Mouse (Mus musculus) lung, postnatal 0 days (tissue): ENCODE results near the gene Ap5z1. TPM values are rescaled to one million over a fixed set of nuclear protein-coding genes. Genes with fewer than 3 reads are reported as not detected.

Source experiments
- ATAC-seq: fragments of 200-750 bp; cut with Nextera tagmentation; 2 replicates; pipeline ENCODE4 v1.8.0; 2017; ENCODE audit warnings: moderate library complexity
- DNase-seq: peaks from one replicate; pipeline ENCODE4 v3.0.0-alpha.2; 2016; ENCODE audit warnings: low spot score
- H3K27ac ChIP-seq: fragments of 300-500 bp; sonication (generic); 2 replicates; pipeline ENCODE4 v1.5.1; 2014; ENCODE audit warnings: antibody characterized with exemption, mild to moderate bottlenecking, low read length, mixed read lengths
- H3K27me3 ChIP-seq: fragments of 300-500 bp; sonication (generic); replicated peaks from 2 replicates; pipeline ENCODE4 v1.6.1; 2014; ENCODE audit warnings: low read length, mixed read lengths; ENCODE audit not compliant: insufficient read depth
- H3K36me3 ChIP-seq: fragments of 300-500 bp; sonication (generic); 2 replicates; pipeline ENCODE4 v1.6.1; 2014; ENCODE audit warnings: low read length, mixed read lengths; ENCODE audit not compliant: insufficient read depth
- H3K4me1 ChIP-seq: fragments of 300-500 bp; sonication (generic); 2 replicates; pipeline ENCODE4 v1.6.1; 2014; ENCODE audit warnings: antibody characterized with exemption, low read depth, low read length, mixed read lengths; ENCODE audit not compliant: insufficient read depth
- H3K4me2 ChIP-seq: fragments of 300-500 bp; sonication (generic); replicated peaks from 2 replicates; pipeline ENCODE4 v1.6.1; 2014; ENCODE audit warnings: low read depth, mild to moderate bottlenecking, low read length, moderate library complexity, mixed read lengths
- H3K4me3 ChIP-seq: fragments of 300-500 bp; sonication (generic); 2 replicates; pipeline ENCODE4 v1.5.1; 2014; ENCODE audit warnings: low read depth, low read length
- H3K9ac ChIP-seq: fragments of 300-500 bp; sonication (generic); replicated peaks from 2 replicates; pipeline ENCODE4 v1.6.1; 2014; ENCODE audit warnings: low read depth, mild to moderate bottlenecking
- H3K9me3 ChIP-seq: fragments of 300-500 bp; sonication (generic); 2 replicates; pipeline ENCODE4 v1.6.1; 2016; ENCODE audit warnings: low read length, mixed read lengths
- CTCF ChIP-seq: IDR thresholded peaks from 2 replicates; pipeline ENCODE4 v1.5.1; 2016; ENCODE audit warnings: antibody characterized with exemption, mild to moderate bottlenecking
- EP300 ChIP-seq: IDR thresholded peaks from 2 replicates; pipeline ENCODE4 v1.6.1; 2016; ENCODE audit warnings: antibody characterized with exemption, mild to moderate bottlenecking, control low read depth
- WGBS: fragments of 180-500 bp; shearing (Covaris S2); extraction: QIAGEN DNeasy Blood & Tissue Kit; methylation state at CpG from one replicate; pipeline ENCODE4 v1.1.7; 2014; 5-methylcytosine and 5-hydroxymethylcytosine counted together
- polyA plus RNA-seq: library from polyadenylated mRNA; unstranded; fragments of >200 nt; fragmentation: Nextera tagmentation; extraction: Ambion mirVana; gene quantifications from 2 replicates; pipeline ENCODE4 v1.2.1, GENCODE M21; 2015

Ap5z1 gene
- polyA plus RNA-seq, 1 experiment from 2014 or later = 6.2 TPM

GRCm38 (mm10) chr5:142426476-142426875 lies 37.3 kb upstream of the Ap5z1 start:
- 78% methylated on average over 2 of the region's 2 CpGs for WGBS
- H3K4me1 ChIP-seq = peaks cover 42% of the 10 kb centered on the region; the same call in 1 of the 2 replicates
- no peaks in the 10 kb centered on the region for H3K27me3 ChIP-seq
- no peaks in the 10 kb centered on the region for H3K36me3 ChIP-seq
- H3K4me2 ChIP-seq = no peak overlapping the region
- peak overlapping the region; percentile 92; the same call in 1 of the 2 replicates for H3K27ac ChIP-seq
- ATAC-seq (no peak), DNase-seq (no peak)
- no peak overlapping the region for H3K4me3 ChIP-seq
- no peak overlapping the region for H3K9ac ChIP-seq
- H3K9me3 ChIP-seq = no peaks in the 10 kb centered on the region
- TF ChIP-seq CTCF (no peak), EP300 (no peak)

GRCm38 (mm10) chr5:142427876-142428275 lies 35.9 kb upstream of the Ap5z1 start:
- no peak overlapping the region for H3K4me3 ChIP-seq
- H3K27ac ChIP-seq = peak overlapping the region; percentile 70

GRCm38 (mm10) chr5:142428691-142429090 lies 35.1 kb upstream of the Ap5z1 start:
- peaks cover 47% of the 10 kb centered on the region; the same call in 1 of the 2 replicates for H3K4me1 ChIP-seq
- H3K27me3 ChIP-seq = no peaks in the 10 kb centered on the region
- no peaks in the 10 kb centered on the region for H3K36me3 ChIP-seq
- ATAC-seq (peak; percentile 29), DNase-seq (peak; percentile 65)
- H3K27ac ChIP-seq = peak overlapping the region; percentile 2; the same call in 1 of the 2 replicates
- H3K9me3 ChIP-seq = no peaks in the 10 kb centered on the region
- H3K4me2 ChIP-seq = no peak overlapping the region
- no peak overlapping the region for H3K4me3 ChIP-seq
- H3K9ac ChIP-seq = no peak overlapping the region
- 57% methylated on average over 6 of the region's 6 CpGs for whole genome bisulfite sequencing
- TF ChIP-seq CTCF = no peak
- TF ChIP-seq EP300 = peak; percentile 67

More at GRCm38 (mm10) chr5:142427876-142428275, 35.9 kb upstream of the Ap5z1 start:
- Histone ChIP-seq H3K36me3 (no peaks in the 10 kb centered on the region), H3K4me2 (no peak overlapping the region), H3K9ac (no peak overlapping the region), H3K9me3 (no peaks in the 10 kb centered on the region), H3K27me3 (no peaks in the 10 kb centered on the region), H3K4me1 (peaks cover 48% of the 10 kb centered on the region; the same call in 1 of the 2 replicates)
- ATAC-seq = no peak
- TF ChIP-seq CTCF = no peak
- no peak for TF ChIP-seq EP300
- 77% methylated on average over 10 of the region's 10 CpGs for WGBS
- DNase-seq = peak; percentile 44

GRCm38 (mm10) chr5:142431029-142431428 lies 32.7 kb upstream of the Ap5z1 start:
- no peak for ATAC-seq
- 75% methylated on average over 12 of the region's 12 CpGs for WGBS
- Histone ChIP-seq H3K4me1 (peaks cover 26% of the 10 kb centered on the region; the same call in 1 of the 2 replicates), H3K9me3 (no peaks in the 10 kb centered on the region), H3K27me3 (no peaks in the 10 kb centered on the region), H3K27ac (no peak overlapping the region), H3K4me3 (no peak overlapping the region), H3K9ac (no peak overlapping the region), H3K4me2 (no peak overlapping the region), H3K36me3 (peaks cover 10% of the 10 kb centered on the region)
- DNase-seq = no peak
- no peak for TF ChIP-seq EP300
- TF ChIP-seq CTCF = no peak

GRCm38 (mm10) chr5:142431811-142432434 lies 31.8 kb upstream of the Ap5z1 start:
- ATAC-seq (peak; percentile 34), DNase-seq (no peak)
- Histone ChIP-seq H3K27me3 (no peaks in the 10 kb centered on the region), H3K9ac (no peak overlapping the region), H3K4me2 (no peak overlapping the region), H3K27ac (no peak overlapping the region), H3K4me1 (peaks cover 17% of the 10 kb centered on the region; the same call in 1 of the 2 replicates), H3K9me3 (no peaks in the 10 kb centered on the region), H3K4me3 (no peak overlapping the region), H3K36me3 (peaks cover 11% of the 10 kb centered on the region)
- TF ChIP-seq CTCF (no peak), EP300 (no peak)
- 59% methylated on average over 9 of the region's 9 CpGs for WGBS

- no peak overlapping the region for H3K4me2 ChIP-seq
- H3K36me3 ChIP-seq = peaks cover 11% of the 10 kb centered on the region
- no peaks in the 10 kb centered on the region for H3K27me3 ChIP-seq
- H3K4me1 ChIP-seq = peaks cover 9% of the 10 kb centered on the region; the same call in 1 of the 2 replicates
- DNase-seq = no peak
- H3K4me3 ChIP-seq = no peak overlapping the region
- WGBS = 77% methylated on average over 4 of the region's 4 CpGs
- H3K9me3 ChIP-seq = no peaks in the 10 kb centered on the region
- no peak overlapping the region for H3K9ac ChIP-seq
- no peak overlapping the region for H3K27ac ChIP-seq
- TF ChIP-seq CTCF = no peak
- no peak for TF ChIP-seq EP300
- ATAC-seq = no peak
These were observed 31.0 kb upstream of the Ap5z1 start for GRCm38 (mm10) chr5:142432695-142433094.
